Mouse (Mus musculus): Measurements from ENCODE around the gene Cdc14b. TPM values are rescaled to one million over a fixed set of nuclear protein-coding genes. Genes with fewer than 3 reads are reported as not detected.

Cdc14b gene
- polyA plus RNA-seq, 1 experiment from 2014 or later = 20.7 TPM

DNA sequence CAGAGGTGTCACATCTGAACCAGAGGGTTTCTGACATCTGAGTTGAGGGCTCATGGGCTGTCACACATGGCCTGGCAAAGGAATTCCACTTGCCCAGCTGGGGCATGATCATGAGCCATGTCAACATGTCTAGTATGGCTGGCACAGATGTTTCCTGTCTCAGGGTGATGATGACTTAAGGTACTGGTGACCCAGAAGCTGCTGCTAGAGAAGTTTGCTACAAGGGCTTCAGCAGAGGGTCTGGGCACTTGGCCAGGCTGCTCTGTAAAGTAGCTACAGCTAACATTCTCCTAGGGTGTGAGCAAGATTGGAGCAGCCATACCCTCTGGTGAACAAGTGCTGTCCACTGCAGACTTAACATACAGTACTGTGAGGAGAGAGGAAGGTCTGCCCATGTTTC is 88.0 kb downstream of the Cdc14b start:
- H3K27me3 ChIP-seq = no peaks in the 10 kb centered on the region
- no peaks in the 10 kb centered on the region for H3K9me3 ChIP-seq
- H3K36me3 ChIP-seq = peaks cover 54% of the 10 kb centered on the region
- H3K27ac ChIP-seq = no peak overlapping the region
- ATAC-seq (ENCODE audit: insufficient number of reproducible peaks, insufficient read depth, low FRiP score, low TSS enrichment, low read depth) = no peak
- H3K9ac ChIP-seq = no peak overlapping the region
- no peaks in the 10 kb centered on the region for H3K4me1 ChIP-seq
- H3K4me2 ChIP-seq = no peak overlapping the region
- H3K4me3 ChIP-seq = no peak overlapping the region

- H3K4me1 ChIP-seq = no peaks in the 10 kb centered on the region
- no peaks in the 10 kb centered on the region for H3K9me3 ChIP-seq
- H3K27ac ChIP-seq = no peak overlapping the region
- H3K4me2 ChIP-seq = no peak overlapping the region
- no peaks in the 10 kb centered on the region for H3K27me3 ChIP-seq
- no peak overlapping the region for H3K9ac ChIP-seq
- no peak overlapping the region for H3K4me3 ChIP-seq
- no peak for ATAC-seq (ENCODE audit: insufficient number of reproducible peaks, insufficient read depth, low FRiP score, low TSS enrichment, low read depth)
- H3K36me3 ChIP-seq = peaks cover 59% of the 10 kb centered on the region
- WGBS = 94% methylated on average over 4 of the region's 4 CpGs
These were observed 88.6 kb downstream of the Cdc14b start for GRCm38 (mm10) chr13:64186516-64186915.

DNA sequence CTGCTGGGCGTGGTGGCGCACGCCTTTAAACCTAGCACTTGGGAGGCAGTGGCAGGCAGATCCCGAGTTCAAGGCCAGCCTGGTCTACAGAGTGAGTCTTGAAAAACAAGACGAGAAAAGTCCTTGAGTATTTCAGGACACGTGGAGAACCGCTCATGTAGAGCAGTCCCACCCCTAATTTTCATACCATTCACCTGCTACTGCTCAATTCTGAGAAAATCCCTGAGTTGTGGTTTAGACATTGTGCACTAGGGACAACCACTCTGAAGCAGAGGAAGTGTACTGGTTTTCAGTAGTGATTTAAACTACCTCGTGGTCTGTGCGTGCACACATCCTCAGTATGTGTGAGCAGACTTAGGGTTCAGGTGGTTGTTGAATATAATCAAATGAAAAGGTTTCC is 89.5 kb downstream of the Cdc14b start:
- 90% methylated on average over 9 of the region's 9 CpGs for WGBS
- no peak overlapping the region for H3K27ac ChIP-seq
- no peaks in the 10 kb centered on the region for H3K4me1 ChIP-seq
- no peak overlapping the region for H3K4me2 ChIP-seq
- no peak for ATAC-seq (ENCODE audit: insufficient number of reproducible peaks, insufficient read depth, low FRiP score, low TSS enrichment, low read depth)
- no peak overlapping the region for H3K9ac ChIP-seq
- H3K36me3 ChIP-seq = peaks cover 66% of the 10 kb centered on the region
- H3K9me3 ChIP-seq = no peaks in the 10 kb centered on the region
- no peak overlapping the region for H3K4me3 ChIP-seq
- H3K27me3 ChIP-seq = no peaks in the 10 kb centered on the region

DNA sequence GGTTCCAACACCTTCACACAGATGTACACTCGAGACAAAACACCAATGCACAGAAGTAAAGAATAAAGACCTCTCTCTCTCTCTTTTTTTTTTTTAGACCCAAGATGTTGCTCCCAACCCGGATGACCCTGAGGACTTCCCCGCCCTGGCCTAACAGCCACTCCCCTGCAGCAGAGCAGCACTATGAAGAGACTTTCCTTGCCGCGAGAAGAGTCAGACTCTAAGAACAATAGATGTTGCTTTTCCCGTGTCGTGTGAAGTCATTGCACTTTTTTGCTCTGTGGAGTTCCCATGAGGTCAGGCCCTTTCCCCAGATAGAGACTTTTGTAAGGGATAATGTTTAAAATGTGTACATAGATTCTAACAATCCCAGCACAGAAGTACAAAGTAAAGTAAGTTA is 89.9 kb downstream of the Cdc14b start:
- Histone ChIP-seq H3K36me3 (peaks cover 66% of the 10 kb centered on the region), H3K4me3 (no peak overlapping the region), H3K4me1 (no peaks in the 10 kb centered on the region), H3K4me2 (no peak overlapping the region), H3K27ac (no peak overlapping the region), H3K9ac (no peak overlapping the region), H3K27me3 (no peaks in the 10 kb centered on the region), H3K9me3 (no peaks in the 10 kb centered on the region)
- no peak for ATAC-seq (ENCODE audit: insufficient number of reproducible peaks, insufficient read depth, low FRiP score, low TSS enrichment, low read depth)
- 78% methylated on average over 7 of the region's 7 CpGs for WGBS

GRCm38 (mm10) chr13:64184361-64184760 is 90.7 kb downstream of the Cdc14b start:
- Histone ChIP-seq H3K4me3 (no peak overlapping the region), H3K27ac (no peak overlapping the region), H3K4me1 (no peaks in the 10 kb centered on the region), H3K4me2 (no peak overlapping the region), H3K36me3 (peaks cover 62% of the 10 kb centered on the region), H3K27me3 (no peaks in the 10 kb centered on the region), H3K9ac (no peak overlapping the region), H3K9me3 (no peaks in the 10 kb centered on the region)
- ATAC-seq (ENCODE audit: insufficient number of reproducible peaks, insufficient read depth, low FRiP score, low TSS enrichment, low read depth) = no peak
- WGBS = 80% methylated on average over 10 of the region's 10 CpGs

GRCm38 (mm10) chr13:64183583-64183982 is 91.5 kb downstream of the Cdc14b start:
- H3K4me1 ChIP-seq = no peaks in the 10 kb centered on the region
- no peak overlapping the region for H3K9ac ChIP-seq
- H3K27me3 ChIP-seq = no peaks in the 10 kb centered on the region
- peaks cover 56% of the 10 kb centered on the region for H3K36me3 ChIP-seq
- H3K9me3 ChIP-seq = no peaks in the 10 kb centered on the region
- no peak overlapping the region for H3K27ac ChIP-seq
- WGBS = 80% methylated on average over 4 of the region's 4 CpGs
- no peak overlapping the region for H3K4me2 ChIP-seq
- ATAC-seq (ENCODE audit: insufficient number of reproducible peaks, insufficient read depth, low FRiP score, low TSS enrichment, low read depth) = no peak
- no peak overlapping the region for H3K4me3 ChIP-seq

GRCm38 (mm10) chr13:64182091-64182490 is 93.0 kb downstream of the Cdc14b start:
- H3K4me3 ChIP-seq = no peak overlapping the region
- 75% methylated on average over 2 of the region's 2 CpGs for WGBS
- no peak overlapping the region for H3K9ac ChIP-seq
- no peaks in the 10 kb centered on the region for H3K9me3 ChIP-seq
- ATAC-seq (ENCODE audit: insufficient number of reproducible peaks, insufficient read depth, low FRiP score, low TSS enrichment, low read depth) = no peak
- no peak overlapping the region for H3K4me2 ChIP-seq
- H3K27ac ChIP-seq = no peak overlapping the region
- H3K27me3 ChIP-seq = no peaks in the 10 kb centered on the region
- H3K36me3 ChIP-seq = peaks cover 64% of the 10 kb centered on the region
- H3K4me1 ChIP-seq = no peaks in the 10 kb centered on the region

GRCm38 (mm10) chr13:64180888-64181287 is 94.2 kb downstream of the Cdc14b start:
- Histone ChIP-seq H3K4me2 (no peak overlapping the region), H3K27me3 (no peaks in the 10 kb centered on the region), H3K4me3 (no peak overlapping the region), H3K9me3 (no peaks in the 10 kb centered on the region), H3K4me1 (no peaks in the 10 kb centered on the region), H3K36me3 (peaks cover 63% of the 10 kb centered on the region), H3K27ac (no peak overlapping the region), H3K9ac (no peak overlapping the region)
- no peak for ATAC-seq (ENCODE audit: insufficient number of reproducible peaks, insufficient read depth, low FRiP score, low TSS enrichment, low read depth)
- WGBS = 84% methylated on average over 3 of the region's 3 CpGs

DNA sequence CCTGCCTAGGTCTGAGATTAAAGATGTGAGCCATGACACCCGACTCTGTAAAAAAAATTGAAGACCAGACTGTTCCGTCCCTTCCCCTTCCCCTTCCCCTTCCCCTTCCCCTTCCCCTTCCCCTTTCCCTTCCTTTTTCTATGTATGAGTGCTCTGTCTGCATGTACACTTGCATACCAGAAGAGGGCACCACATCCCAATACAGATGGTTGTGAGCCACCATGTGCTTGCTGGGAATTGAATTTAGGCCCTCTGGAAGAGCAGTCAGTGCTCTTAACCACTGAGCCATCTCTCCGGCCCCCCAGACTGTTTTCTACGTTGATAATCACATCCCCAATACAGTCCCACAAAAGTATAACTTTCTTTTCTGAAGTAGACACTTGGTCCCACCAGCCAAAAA is 94.8 kb downstream of the Cdc14b start:
- 91% methylated on average over 4 of the region's 4 CpGs for WGBS
- Histone ChIP-seq H3K9me3 (no peaks in the 10 kb centered on the region), H3K36me3 (peaks cover 60% of the 10 kb centered on the region), H3K4me3 (no peak overlapping the region), H3K27me3 (no peaks in the 10 kb centered on the region), H3K4me2 (no peak overlapping the region), H3K4me1 (no peaks in the 10 kb centered on the region), H3K9ac (no peak overlapping the region), H3K27ac (no peak overlapping the region)
- ATAC-seq (ENCODE audit: insufficient number of reproducible peaks, insufficient read depth, low FRiP score, low TSS enrichment, low read depth) = no peak

DNA sequence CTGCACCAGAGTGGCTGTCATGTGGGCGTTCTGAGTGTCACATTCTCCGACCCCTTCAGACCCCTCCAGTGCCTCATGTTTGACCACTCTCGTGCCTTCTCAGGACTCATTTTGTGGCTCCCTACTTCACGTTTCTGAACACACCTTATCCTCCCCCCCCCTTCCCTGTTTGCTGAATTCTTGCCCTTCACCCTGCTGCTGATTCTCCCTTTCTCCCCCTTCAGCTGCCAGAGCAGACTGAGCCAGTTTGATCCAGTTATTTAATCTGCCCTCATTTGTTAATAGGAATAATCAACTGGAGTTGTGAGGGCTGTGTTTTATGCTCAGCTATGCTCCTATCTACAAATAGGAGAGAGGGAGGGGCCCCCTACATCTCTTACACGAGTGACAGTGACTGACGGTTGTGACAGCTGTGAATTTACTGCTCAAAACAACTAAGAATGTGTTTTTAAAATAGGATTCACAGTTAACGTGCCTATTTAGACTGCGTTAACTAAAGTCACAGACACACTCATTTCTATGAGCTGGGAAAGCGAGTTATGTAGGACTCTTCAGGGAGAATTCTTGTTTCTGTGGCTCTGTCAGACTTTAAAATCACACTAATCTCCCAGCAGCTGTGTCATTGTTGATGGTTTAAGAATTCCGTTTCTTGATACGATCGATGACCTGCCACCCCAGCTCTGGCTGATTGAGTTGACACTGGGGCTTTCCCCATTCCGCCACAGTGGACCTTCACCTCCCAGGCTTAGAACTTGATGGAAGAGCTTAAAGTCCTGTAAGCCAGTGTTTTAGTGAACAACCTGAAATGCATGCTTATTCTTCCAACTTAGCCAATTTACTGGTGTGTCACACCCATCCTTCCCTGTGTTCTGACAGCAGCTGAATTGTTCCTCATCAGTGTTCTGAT is 96.1 kb downstream of the Cdc14b start:
- peaks cover 62% of the 10 kb centered on the region for H3K36me3 ChIP-seq
- no peaks in the 10 kb centered on the region for H3K27me3 ChIP-seq
- H3K9me3 ChIP-seq = no peaks in the 10 kb centered on the region
- H3K4me1 ChIP-seq = no peaks in the 10 kb centered on the region
- no peak overlapping the region for H3K27ac ChIP-seq
- 72% methylated on average over 13 of the region's 13 CpGs for WGBS
- no peak overlapping the region for H3K4me2 ChIP-seq
- H3K4me3 ChIP-seq = no peak overlapping the region
- H3K9ac ChIP-seq = no peak overlapping the region
- no peak for ATAC-seq (ENCODE audit: insufficient number of reproducible peaks, insufficient read depth, low FRiP score, low TSS enrichment, low read depth)

GRCm38 (mm10) chr13:64178000-64178399 is 97.1 kb downstream of the Cdc14b start:
- Histone ChIP-seq H3K4me1 (no peaks in the 10 kb centered on the region), H3K9me3 (no peaks in the 10 kb centered on the region; the same call in 1 of the 2 replicates), H3K36me3 (peaks cover 65% of the 10 kb centered on the region), H3K27me3 (no peaks in the 10 kb centered on the region), H3K4me3 (no peak overlapping the region), H3K4me2 (no peak overlapping the region), H3K9ac (no peak overlapping the region), H3K27ac (no peak overlapping the region)
- WGBS = 72% methylated on average over 7 of the region's 7 CpGs
- no peak for ATAC-seq (ENCODE audit: insufficient number of reproducible peaks, insufficient read depth, low FRiP score, low TSS enrichment, low read depth)

GRCm38 (mm10) chr13:64169746-64170145 is 105.3 kb downstream of the Cdc14b start:
- 98% methylated on average over 25 of the region's 25 CpGs for WGBS
- peaks cover 66% of the 10 kb centered on the region for H3K9me3 ChIP-seq
- no peaks in the 10 kb centered on the region for H3K27me3 ChIP-seq
- H3K36me3 ChIP-seq = peaks cover 83% of the 10 kb centered on the region
- H3K9ac ChIP-seq = no peak overlapping the region
- H3K4me1 ChIP-seq = no peaks in the 10 kb centered on the region
- ATAC-seq (ENCODE audit: insufficient number of reproducible peaks, insufficient read depth, low FRiP score, low TSS enrichment, low read depth) = no peak
- no peak overlapping the region for H3K4me2 ChIP-seq
- no peak overlapping the region for H3K27ac ChIP-seq
- no peak overlapping the region for H3K4me3 ChIP-seq
